Mouse (Mus musculus) spleen, postnatal 4 days (tissue): ENCODE data around the gene Skap1.

Experiments used
- DNase-seq, 2 experiments: peaks; one replicate each; pipeline ENCODE4 v3.0.0; 2022; ENCODE audit warnings: low spot score in 2 of 2

The Skap1 gene

GRCm38 (mm10) chr11:96781425-96781824, 317.0 kb downstream of the Skap1 start:
- DNase-seq = no peak

- peak; percentile 81 to 95 for DNase-seq
Measured at GRCm38 (mm10) chr11:96784847-96785246, 320.5 kb downstream of the Skap1 start.

GRCm38 (mm10) chr11:96786731-96787450, 322.5 kb downstream of the Skap1 start:
- DNase-seq = no peak

- peak; percentile 89 to 93 for DNase-seq
Measured at GRCm38 (mm10) chr11:96788871-96789795, 324.7 kb downstream of the Skap1 start, which contains the start of gene Cbx1. Cbx1 (plus strand) TSS chr11:96789127.

- DNase-seq = no peak
Measured at GRCm38 (mm10) chr11:96789990-96790389, 325.6 kb downstream of the Skap1 start.

- no peak for DNase-seq
Measured at GRCm38 (mm10) chr11:96790681-96791080, 326.3 kb downstream of the Skap1 start.

GRCm38 (mm10) chr11:96795491-96795890, 331.1 kb downstream of the Skap1 start:
- DNase-seq = no peak

- DNase-seq = no peak
Measured at GRCm38 (mm10) chr11:96796081-96796480, 331.7 kb downstream of the Skap1 start.

GRCm38 (mm10) chr11:96796586-96796985, 332.2 kb downstream of the Skap1 start:
- no peak for DNase-seq

- DNase-seq = no peak
Measured at GRCm38 (mm10) chr11:96799511-96799910, 335.1 kb downstream of the Skap1 start.

- no peak for DNase-seq
Measured at GRCm38 (mm10) chr11:96805606-96806005, 341.2 kb downstream of the Skap1 start.

- no peak for DNase-seq
Measured at GRCm38 (mm10) chr11:96808066-96808465, 343.7 kb downstream of the Skap1 start.
